Mouse (Mus musculus) hindbrain, embryonic 12.5 days (tissue): ENCODE data around the gene Olfr1150-ps1. TPM values are rescaled to one million over a fixed set of nuclear protein-coding genes. Genes with fewer than 3 reads are reported as not detected.

ENCODE experiments used
- ATAC-seq: fragments of 200-750 bp; cut with Nextera tagmentation; 2 replicates; pipeline ENCODE4 v1.8.0; 2017; ENCODE audit warnings: moderate TSS enrichment; ENCODE audit not compliant: low FRiP score
- H3K27ac ChIP-seq: fragments of 300-500 bp; sonication (generic); 2 replicates; pipeline ENCODE4 v1.5.1; 2016; ENCODE audit warnings: mild to moderate bottlenecking
- H3K27me3 ChIP-seq: fragments of 300-500 bp; sonication (generic); 2 replicates; pipeline ENCODE4 v1.6.1; 2016; ENCODE audit warnings: mild to moderate bottlenecking
- H3K36me3 ChIP-seq: fragments of 300-500 bp; sonication (generic); 2 replicates; pipeline ENCODE4 v1.6.1; 2016; ENCODE audit warnings: mild to moderate bottlenecking
- H3K4me1 ChIP-seq: fragments of 300-500 bp; sonication (generic); 2 replicates; pipeline ENCODE4 v1.6.1; 2016
- H3K4me2 ChIP-seq: fragments of 300-500 bp; sonication (generic); replicated peaks from 2 replicates; pipeline ENCODE4 v1.6.1; 2016; ENCODE audit warnings: mild to moderate bottlenecking
- H3K4me3 ChIP-seq: fragments of 300-500 bp; sonication (generic); 2 replicates; pipeline ENCODE4 v1.5.1; 2016; ENCODE audit warnings: mild to moderate bottlenecking
- H3K9ac ChIP-seq: fragments of 300-500 bp; sonication (generic); 2 replicates; pipeline ENCODE4 v1.6.1; 2016; ENCODE audit warnings: mild to moderate bottlenecking, moderate library complexity
- H3K9me3 ChIP-seq: fragments of 300-500 bp; sonication (generic); replicated peaks from 2 replicates; pipeline ENCODE4 v1.6.1; 2016; ENCODE audit warnings: mild to moderate bottlenecking
- WGBS: fragments of 180-500 bp; shearing (Covaris S2); methylation state at CpG from one replicate; pipeline ENCODE4 v1.1.7; 2016; 5-methylcytosine and 5-hydroxymethylcytosine counted together
- polyA plus RNA-seq: library from polyadenylated mRNA; unstranded; fragments of >200 nt; fragmentation: Nextera tagmentation; extraction: Ambion mirVana; gene quantifications from 2 replicates; pipeline ENCODE4 v1.2.1, GENCODE M21; 2016

Gene Olfr1150-ps1
- polyA plus RNA-seq = not detected in 2 replicates

GRCm38 (mm10) chr2:87843693-87844092 lies at the start of gene Olfr1150-ps1:
TSS of gene Olfr1150-ps1 (plus strand) at chr2:87843993.
- H3K36me3 ChIP-seq = no peaks in the 10 kb centered on the region
- H3K4me2 ChIP-seq = no peak within 1 kb of the TSS
- no peaks in the 10 kb centered on the region for H3K9me3 ChIP-seq
- WGBS = 77% methylated on average over 1 of the region's 1 CpGs
- no peak within 1 kb of the TSS for H3K4me3 ChIP-seq
- no peaks in the 10 kb centered on the region for H3K4me1 ChIP-seq
- ATAC-seq = no peak
- H3K27ac ChIP-seq = no peak within 1 kb of the TSS
- H3K27me3 ChIP-seq = no peaks in the 10 kb centered on the region
- no peak within 1 kb of the TSS for H3K9ac ChIP-seq

DNA sequence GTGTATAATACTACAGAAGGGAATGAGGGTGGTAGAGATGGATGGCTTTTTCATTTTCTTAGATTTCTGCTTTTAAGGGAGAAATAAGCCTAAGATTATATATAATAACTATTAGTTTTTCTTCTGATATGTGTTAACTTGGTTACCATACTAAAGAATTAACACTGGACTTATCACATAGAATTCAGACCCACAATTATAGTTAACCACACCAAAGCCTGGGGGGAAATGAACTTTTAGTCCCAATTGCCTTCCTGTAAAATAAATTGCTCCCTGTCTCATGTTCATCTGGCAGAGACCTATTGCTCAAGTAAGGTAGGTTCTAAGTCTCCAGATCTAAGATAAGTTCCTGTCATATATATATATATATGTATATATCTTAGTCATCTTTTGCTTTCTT lies 43.5 kb upstream of the Olfr1150-ps1 start, which contains the start of gene Olfr1143:
Gene Olfr1143 (plus strand): TSS at position 301 of the 400 bp plus-strand sequence.
- no peaks in the 10 kb centered on the region for H3K9me3 ChIP-seq
- H3K27ac ChIP-seq = no peak within 1 kb of the TSS
- no peak within 1 kb of the TSS for H3K4me3 ChIP-seq
- H3K4me1 ChIP-seq = no peaks in the 10 kb centered on the region
- H3K27me3 ChIP-seq = no peaks in the 10 kb centered on the region
- H3K4me2 ChIP-seq = no peak within 1 kb of the TSS
- H3K36me3 ChIP-seq = no peaks in the 10 kb centered on the region
- no peak for ATAC-seq
- H3K9ac ChIP-seq = no peak within 1 kb of the TSS

DNA sequence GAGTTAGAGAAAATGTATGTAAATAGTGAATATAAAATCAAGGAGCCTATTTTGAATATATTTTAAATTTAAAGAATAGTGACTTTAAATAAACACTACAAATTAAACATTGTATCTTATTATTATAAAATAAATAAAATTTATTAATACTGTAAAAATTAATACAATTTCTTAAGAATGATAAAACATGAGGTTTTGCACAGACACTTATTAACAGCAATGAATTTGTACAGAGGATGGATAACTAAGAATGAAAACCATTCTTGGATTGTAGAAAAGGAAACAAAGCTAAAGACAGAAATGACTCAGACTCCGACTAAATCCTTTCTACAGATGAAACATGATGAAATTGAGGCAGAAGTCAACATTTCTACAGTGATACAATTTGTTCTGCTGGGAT lies 34.3 kb upstream of the Olfr1150-ps1 start, which contains the start of gene Olfr1145:
Gene Olfr1145 (plus strand): TSS at position 301 of the 400 bp plus-strand sequence.
- WGBS = 74% methylated on average over 1 of the region's 1 CpGs
- no peaks in the 10 kb centered on the region for H3K27me3 ChIP-seq

DNA sequence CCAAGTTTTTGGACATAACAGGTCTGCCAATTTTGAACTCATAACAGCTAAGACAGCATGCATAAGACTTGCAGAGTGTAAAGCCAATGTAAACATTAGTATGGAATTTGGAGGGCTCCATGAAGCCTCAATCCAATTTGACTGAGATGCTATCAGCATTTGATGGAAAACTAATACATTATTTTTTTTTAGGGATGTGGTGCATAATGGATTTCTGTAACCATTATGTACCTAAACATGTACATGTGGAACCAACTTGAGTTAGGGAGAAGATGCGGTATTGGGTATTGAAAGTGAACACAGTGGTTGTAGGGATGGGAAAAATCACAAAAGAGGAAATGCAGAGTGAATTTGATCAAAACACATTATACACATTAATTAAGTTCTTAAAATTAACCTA lies 13.6 kb upstream of the Olfr1150-ps1 start, which contains the start of gene Olfr1148:
Gene Olfr1148 (plus strand): TSS at position 301 of the 400 bp plus-strand sequence.
- H3K4me3 ChIP-seq = no peak within 1 kb of the TSS
- no peak within 1 kb of the TSS for H3K9ac ChIP-seq
- no peaks in the 10 kb centered on the region for H3K27me3 ChIP-seq
- no peaks in the 10 kb centered on the region for H3K4me1 ChIP-seq
- ATAC-seq = no peak
- 92% methylated on average over 1 of the region's 1 CpGs for WGBS
- no peak within 1 kb of the TSS for H3K4me2 ChIP-seq
- no peaks in the 10 kb centered on the region for H3K36me3 ChIP-seq
- no peaks in the 10 kb centered on the region for H3K9me3 ChIP-seq
- no peak within 1 kb of the TSS for H3K27ac ChIP-seq

More for the DNA sequence above, 34.3 kb upstream of the Olfr1150-ps1 start, which contains the start of gene Olfr1145:
- no peak for ATAC-seq
- no peak within 1 kb of the TSS for H3K9ac ChIP-seq
- no peaks in the 10 kb centered on the region for H3K36me3 ChIP-seq
- no peaks in the 10 kb centered on the region for H3K9me3 ChIP-seq
- no peak within 1 kb of the TSS for H3K27ac ChIP-seq
- no peak within 1 kb of the TSS for H3K4me2 ChIP-seq
- no peaks in the 10 kb centered on the region for H3K4me1 ChIP-seq
- H3K4me3 ChIP-seq = no peak within 1 kb of the TSS

GRCm38 (mm10) chr2:87855562-87855961 lies 11.8 kb downstream of the Olfr1150-ps1 start, which contains the start of gene Olfr1151:
TSS of gene Olfr1151 (plus strand) at chr2:87855862.
- no peak for ATAC-seq
- no peaks in the 10 kb centered on the region for H3K27me3 ChIP-seq
- H3K4me3 ChIP-seq = no peak within 1 kb of the TSS
- no peaks in the 10 kb centered on the region for H3K4me1 ChIP-seq
- H3K36me3 ChIP-seq = no peaks in the 10 kb centered on the region
- WGBS = 95% methylated on average over 1 of the region's 1 CpGs
- no peaks in the 10 kb centered on the region for H3K9me3 ChIP-seq
- no peak within 1 kb of the TSS for H3K9ac ChIP-seq
- H3K4me2 ChIP-seq = no peak within 1 kb of the TSS
- H3K27ac ChIP-seq = no peak within 1 kb of the TSS

GRCm38 (mm10) chr2:87866192-87866591 lies 22.4 kb downstream of the Olfr1150-ps1 start, which contains the start of gene Olfr1152:
TSS of gene Olfr1152 (plus strand) at chr2:87866492.
- no peaks in the 10 kb centered on the region for H3K27me3 ChIP-seq

GRCm38 (mm10) chr2:87894662-87895061 lies 50.9 kb downstream of the Olfr1150-ps1 start, which contains the start of gene Olfr1153:
TSS of gene Olfr1153 (plus strand) at chr2:87894962.
- Histone ChIP-seq H3K4me1 (no peaks in the 10 kb centered on the region), H3K4me2 (no peak within 1 kb of the TSS), H3K9me3 (no peaks in the 10 kb centered on the region), H3K27ac (no peak within 1 kb of the TSS), H3K27me3 (no peaks in the 10 kb centered on the region), H3K4me3 (no peak within 1 kb of the TSS), H3K36me3 (no peaks in the 10 kb centered on the region), H3K9ac (no peak within 1 kb of the TSS)
- WGBS = 71% methylated on average over 1 of the region's 1 CpGs
- no peak for ATAC-seq

More at GRCm38 (mm10) chr2:87866192-87866591, 22.4 kb downstream of the Olfr1150-ps1 start, which contains the start of gene Olfr1152:
- H3K4me1 ChIP-seq = no peaks in the 10 kb centered on the region
- no peak for ATAC-seq
- H3K9me3 ChIP-seq = no peaks in the 10 kb centered on the region
- H3K27ac ChIP-seq = no peak within 1 kb of the TSS
- no peak within 1 kb of the TSS for H3K4me3 ChIP-seq
- no peak within 1 kb of the TSS for H3K4me2 ChIP-seq
- no peak within 1 kb of the TSS for H3K9ac ChIP-seq
- no peaks in the 10 kb centered on the region for H3K36me3 ChIP-seq

Other genes starting within 250 kb of the Olfr1150-ps1 start
- not detected in 2 replicates for gene Olfr1130, start 237.8 kb upstream of the Olfr1150-ps1 start, polyA plus RNA-seq
- gene Olfr1131, start 216.9 kb upstream of the Olfr1150-ps1 start, polyA plus RNA-seq = not detected in 2 replicates
- gene Olfr1132, start 206.5 kb upstream of the Olfr1150-ps1 start, polyA plus RNA-seq = not detected in 2 replicates
- gene Olfr1133, start 196.6 kb upstream of the Olfr1150-ps1 start, polyA plus RNA-seq = not detected in 2 replicates
- gene Olfr1134, start 185.5 kb upstream of the Olfr1150-ps1 start, polyA plus RNA-seq = not detected in 2 replicates
- gene Olfr1135, start 170.3 kb upstream of the Olfr1150-ps1 start, polyA plus RNA-seq = not detected in 2 replicates
- gene Olfr1136, start 150.0 kb upstream of the Olfr1150-ps1 start, polyA plus RNA-seq = not detected in 2 replicates
- not detected in 2 replicates for gene Olfr1137, start 130.8 kb upstream of the Olfr1150-ps1 start, polyA plus RNA-seq
- not detected in 2 replicates for gene Olfr1138, start 104.0 kb upstream of the Olfr1150-ps1 start, polyA plus RNA-seq
- gene Olfr1140, start 100.2 kb upstream of the Olfr1150-ps1 start, polyA plus RNA-seq = not detected in 2 replicates
- gene Olfr1141, start 90.0 kb upstream of the Olfr1150-ps1 start, polyA plus RNA-seq = not detected in 2 replicates
- not detected in 2 replicates for gene Olfr152, start 64.5 kb upstream of the Olfr1150-ps1 start, polyA plus RNA-seq
- gene Olfr1143, start 43.4 kb upstream of the Olfr1150-ps1 start, polyA plus RNA-seq = not detected in 2 replicates
- not detected in 2 replicates for gene Olfr1145, start 34.2 kb upstream of the Olfr1150-ps1 start, polyA plus RNA-seq
- gene Olfr1148, start 13.5 kb upstream of the Olfr1150-ps1 start, polyA plus RNA-seq = not detected in 2 replicates
- gene Olfr1151, start 11.9 kb downstream of the Olfr1150-ps1 start, polyA plus RNA-seq = not detected in 2 replicates
- not detected in 2 replicates for gene Olfr1152, start 22.5 kb downstream of the Olfr1150-ps1 start, polyA plus RNA-seq
- gene Olfr1153, start 51.0 kb downstream of the Olfr1150-ps1 start, polyA plus RNA-seq = not detected in 2 replicates
- gene Olfr1154, start 61.2 kb downstream of the Olfr1150-ps1 start, polyA plus RNA-seq = not detected in 2 replicates
- gene Olfr1155, start 101.1 kb downstream of the Olfr1150-ps1 start, polyA plus RNA-seq = not detected in 2 replicates
- not detected in 2 replicates for gene Olfr1156, start 109.1 kb downstream of the Olfr1150-ps1 start, polyA plus RNA-seq
- gene Olfr1157, start 124.3 kb downstream of the Olfr1150-ps1 start, polyA plus RNA-seq = not detected in 2 replicates
- gene Olfr74, start 130.7 kb downstream of the Olfr1150-ps1 start, polyA plus RNA-seq = not detected in 2 replicates
- gene Olfr1158, start 146.1 kb downstream of the Olfr1150-ps1 start, polyA plus RNA-seq = not detected in 2 replicates
- gene Olfr1160, start 164.3 kb downstream of the Olfr1150-ps1 start, polyA plus RNA-seq = not detected in 2 replicates
- not detected in 2 replicates for gene Olfr1161, start 178.8 kb downstream of the Olfr1150-ps1 start, polyA plus RNA-seq
- not detected in 2 replicates for gene Olfr73, start 193.7 kb downstream of the Olfr1150-ps1 start, polyA plus RNA-seq
- not detected in 2 replicates for gene Olfr1162, start 207.1 kb downstream of the Olfr1150-ps1 start, polyA plus RNA-seq
- not detected in 2 replicates for gene Olfr1163, start 227.8 kb downstream of the Olfr1150-ps1 start, polyA plus RNA-seq
- not detected in 2 replicates for gene Olfr1164, start 250.0 kb downstream of the Olfr1150-ps1 start, polyA plus RNA-seq